Mouse (Mus musculus) heart, adult 2 months (tissue): ENCODE measurements around the gene Mei1.

ENCODE experiments used
- CTCF ChIP-seq: fragments of 200-600 bp; IDR thresholded peaks from 2 replicates; pipeline ENCODE4 v1.8.1; 2022; ENCODE audit warnings: antibody characterized with exemption, mild to moderate bottlenecking, moderate library complexity
- EP300 ChIP-seq: fragments of 200-500 bp; IDR thresholded peaks from 2 replicates; pipeline ENCODE4 v1.6.1; 2011; ENCODE audit warnings: low read depth, low read length, control low read depth; ENCODE audit not compliant: insufficient read depth
- POLR2A ChIP-seq: fragments of 200-500 bp; IDR thresholded peaks from 2 replicates; pipeline ENCODE4 v1.6.1; 2011; ENCODE audit warnings: mild to moderate bottlenecking, low read depth, low read length, control low read depth; ENCODE audit not compliant: insufficient read depth

GRCm38 (mm10) chr15:82152022-82152421 lies 82.2 kb downstream of the Mei1 start:
- no peak for TF ChIP-seq POLR2A
- TF ChIP-seq CTCF: no peak
- TF ChIP-seq EP300: no peak
